Mouse (Mus musculus) kidney, adult 8-10 months (tissue): ENCODE measurements around the gene Myg1.
"Not testable (repeated sequence)": the region's sequence is repeated elsewhere in the genome, so short reads cannot be mapped to it uniquely, and the experiment has no call there.

ENCODE experiments used
- DNase-seq, 2 experiments: peaks; one replicate each; pipeline ENCODE4 v3.0.0; 2022

Myg1 gene

GRCm38 (mm10) chr15:102331610-102332015 is at the start of gene Myg1:
Gene Myg1, plus strand, starts transcription at chr15:102331709.
- peak; percentile 81 to 82 for DNase-seq

DNA sequence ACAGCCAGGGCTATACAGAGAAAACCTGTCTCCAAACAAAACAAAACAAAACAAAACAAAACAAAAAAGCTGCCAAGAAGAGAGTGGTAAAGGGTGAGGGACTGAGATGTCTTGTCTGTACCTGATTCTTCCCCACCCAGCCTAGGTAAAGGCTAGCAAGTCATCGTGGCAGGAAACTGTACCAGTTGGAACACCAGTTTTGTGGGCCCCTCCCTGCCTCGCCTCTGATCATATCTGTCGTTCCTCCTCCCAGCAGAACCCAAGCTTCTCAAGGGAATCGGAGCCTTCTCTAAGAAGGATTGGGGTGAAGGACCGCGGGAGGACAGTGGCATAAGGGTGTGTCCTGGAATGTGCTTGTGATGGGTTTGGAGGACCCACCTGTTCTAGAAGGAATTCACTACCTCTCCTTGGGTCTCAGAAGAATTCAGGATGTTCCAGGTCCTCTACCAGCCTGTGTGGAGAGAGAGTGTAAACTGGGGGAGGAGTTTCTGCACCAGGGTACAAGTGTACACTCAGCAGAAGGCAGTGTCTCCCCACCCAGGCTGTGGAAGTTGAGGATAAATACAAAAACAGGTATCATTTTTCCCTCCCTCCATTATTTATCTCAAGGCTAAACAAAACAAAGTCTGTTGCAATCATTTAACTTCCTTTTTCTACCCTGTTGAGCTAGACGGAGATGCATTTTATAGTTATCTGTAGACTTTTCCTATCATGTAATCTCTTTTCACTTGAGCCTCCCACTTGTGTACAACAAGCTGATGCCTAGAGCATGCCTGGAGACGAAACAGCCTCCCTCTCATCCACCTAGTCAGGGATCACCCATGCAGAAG is 48.8 kb upstream of the Myg1 start:
- DNase-seq, result no peak

DNA sequence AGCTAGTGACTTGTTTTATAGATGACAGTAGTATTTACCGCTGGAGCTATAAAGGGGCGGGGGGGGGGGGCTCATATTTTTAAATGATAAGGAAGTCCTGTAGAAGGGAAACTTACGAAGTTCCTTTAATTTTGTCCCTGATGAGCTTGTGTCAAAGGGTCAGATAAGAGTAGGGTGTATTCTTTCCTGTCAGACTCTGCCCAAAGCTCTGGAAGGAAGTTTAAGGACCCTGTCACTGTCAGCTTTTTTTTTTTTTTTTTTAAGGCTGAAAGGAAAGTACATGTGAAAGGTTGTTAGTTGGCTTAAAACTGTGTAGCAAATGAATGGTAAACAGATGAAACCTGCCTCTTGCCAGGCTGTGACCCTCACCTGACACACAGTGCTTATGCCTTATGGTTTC is 47.9 kb upstream of the Myg1 start:
- no peak for DNase-seq

GRCm38 (mm10) chr15:102287395-102287794 is 44.1 kb upstream of the Myg1 start:
- peak; percentile 26 to 27 for DNase-seq

- DNase-seq, result peak; percentile 92 to 95
Observed at GRCm38 (mm10) chr15:102295633-102296367, 35.7 kb upstream of the Myg1 start, which contains the start of gene Espl1. Gene Espl1, plus strand, starts transcription at chr15:102296266.

DNA sequence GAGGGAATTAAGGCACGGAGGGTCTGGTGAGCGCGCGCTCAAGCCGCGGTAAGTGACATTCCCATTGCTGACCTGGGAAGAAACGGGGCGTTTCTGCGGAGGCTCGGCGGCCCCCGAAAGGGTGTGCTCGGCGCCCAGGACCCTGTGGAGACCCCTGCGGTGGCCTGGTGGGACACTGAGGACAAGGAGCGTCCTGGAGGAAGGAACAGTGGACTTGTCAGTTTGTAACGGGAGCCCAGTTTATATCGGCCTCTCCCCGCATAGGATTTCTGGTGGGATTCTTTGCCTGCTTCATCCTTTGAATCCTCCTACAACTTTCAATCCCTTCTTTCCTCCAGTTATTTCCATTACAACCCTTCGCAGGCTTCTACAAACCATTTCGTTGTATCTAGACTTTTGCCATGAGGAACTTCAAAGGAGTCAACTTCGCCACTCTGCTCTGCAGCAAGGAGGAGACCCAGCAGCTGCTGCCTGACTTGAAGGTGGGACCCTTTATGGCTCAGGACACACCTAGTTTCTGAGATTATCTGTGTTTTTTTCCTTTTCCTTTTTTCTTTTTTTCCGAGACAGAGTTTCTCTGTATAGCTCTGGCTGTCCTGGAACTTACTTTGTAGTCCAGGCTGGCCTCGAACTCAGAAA is 35.0 kb upstream of the Myg1 start:
- DNase-seq, result no peak

DNA sequence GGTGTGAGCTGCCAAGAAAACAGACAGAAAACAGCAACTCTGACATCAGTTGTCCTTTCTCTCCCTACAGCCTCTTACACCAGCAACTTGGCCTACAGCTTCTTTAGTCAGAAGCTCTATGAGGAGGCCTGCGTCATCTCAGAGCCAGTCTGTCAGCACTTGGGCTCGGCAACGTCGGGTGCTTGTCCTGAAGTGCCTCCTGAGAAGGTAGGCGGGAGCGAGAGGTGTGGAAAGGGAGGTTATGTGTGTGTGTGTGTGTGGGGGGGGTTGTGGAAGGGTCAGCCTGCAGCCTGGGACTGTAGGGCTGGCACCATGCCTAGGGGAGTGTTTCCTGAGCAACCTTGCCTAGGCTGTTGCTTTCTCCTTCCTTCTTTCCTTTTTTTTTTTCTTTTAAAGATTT is 29.0 kb upstream of the Myg1 start:
- DNase-seq, result no peak

DNA sequence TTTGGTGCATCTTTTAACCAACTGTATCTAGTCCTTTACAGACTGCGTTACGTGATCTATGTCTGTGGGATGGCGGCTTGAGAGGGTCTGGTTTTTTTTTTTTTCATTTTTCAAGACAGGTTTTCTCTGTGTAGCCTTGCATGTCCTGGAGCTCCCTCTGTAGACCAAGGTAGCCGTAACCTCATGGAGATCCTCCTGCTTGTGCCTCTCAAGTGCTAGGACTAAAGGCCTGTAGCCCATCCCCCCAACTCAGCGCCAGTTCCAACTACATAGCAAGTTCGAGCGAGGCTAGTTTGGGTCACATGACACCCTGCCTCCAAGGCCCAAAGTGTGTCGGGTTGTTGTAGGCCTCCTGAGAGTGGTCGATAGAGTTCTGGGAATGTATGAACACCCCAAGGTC is 22.8 kb upstream of the Myg1 start:
- no peak for DNase-seq

- DNase-seq, result peak; percentile 32
Observed at GRCm38 (mm10) chr15:102310074-102310845, 21.2 kb upstream of the Myg1 start.

DNA sequence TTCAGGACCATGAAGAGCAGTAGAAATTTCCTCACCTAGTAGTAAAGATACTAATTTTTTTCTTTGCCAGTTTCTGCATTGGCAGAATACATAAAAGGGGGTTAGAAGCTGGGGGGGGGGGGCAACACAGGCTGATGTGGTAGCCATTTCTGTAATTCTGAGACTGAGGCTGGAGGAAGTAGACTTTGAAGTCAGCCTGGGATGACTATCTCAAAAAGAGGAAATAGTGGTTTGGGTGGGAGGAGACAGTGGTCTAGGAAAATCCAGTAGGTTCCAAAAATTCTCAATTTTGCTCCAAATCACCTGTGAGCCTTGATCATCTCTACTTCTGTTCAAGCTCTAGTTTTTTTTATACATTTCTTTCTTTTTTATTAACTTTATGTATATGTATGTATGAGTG is 20.0 kb upstream of the Myg1 start:
- DNase-seq, result no peak

- DNase-seq, result no peak
Observed at GRCm38 (mm10) chr15:102315292-102315691, 16.2 kb upstream of the Myg1 start.

DNA sequence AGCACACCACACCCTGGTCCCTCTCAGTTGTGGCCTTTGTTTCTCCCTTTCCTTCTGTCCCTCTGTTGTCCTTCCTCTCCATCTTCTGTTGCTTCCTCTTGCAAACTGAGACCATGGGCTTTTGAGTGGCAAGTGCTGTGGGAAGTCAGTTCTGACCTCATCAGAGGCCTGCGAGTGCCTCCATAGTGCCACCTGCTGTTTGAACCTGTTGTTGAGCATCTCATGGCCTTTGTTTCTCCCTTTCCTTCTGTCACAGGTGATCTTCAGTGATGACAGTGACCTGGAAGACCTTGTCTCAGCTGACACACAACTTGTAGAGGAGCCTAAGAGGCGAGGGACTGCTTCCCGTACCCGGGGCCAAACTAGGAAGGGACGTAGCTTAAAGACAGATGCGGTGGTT is 15.2 kb upstream of the Myg1 start:
- DNase-seq, result peak; percentile 43 to 75

- peak; percentile 25 to 33 for DNase-seq
Observed at GRCm38 (mm10) chr15:102324654-102325473, 6.6 kb upstream of the Myg1 start.

GRCm38 (mm10) chr15:102326022-102326576 is 5.4 kb upstream of the Myg1 start, which contains the start of gene Pfdn5:
Gene Pfdn5, plus strand, starts transcription at chr15:102326116.
- DNase-seq, result peak; percentile 81 to 89

GRCm38 (mm10) chr15:102326892-102327291 is 4.6 kb upstream of the Myg1 start:
- no peak for DNase-seq

DNA sequence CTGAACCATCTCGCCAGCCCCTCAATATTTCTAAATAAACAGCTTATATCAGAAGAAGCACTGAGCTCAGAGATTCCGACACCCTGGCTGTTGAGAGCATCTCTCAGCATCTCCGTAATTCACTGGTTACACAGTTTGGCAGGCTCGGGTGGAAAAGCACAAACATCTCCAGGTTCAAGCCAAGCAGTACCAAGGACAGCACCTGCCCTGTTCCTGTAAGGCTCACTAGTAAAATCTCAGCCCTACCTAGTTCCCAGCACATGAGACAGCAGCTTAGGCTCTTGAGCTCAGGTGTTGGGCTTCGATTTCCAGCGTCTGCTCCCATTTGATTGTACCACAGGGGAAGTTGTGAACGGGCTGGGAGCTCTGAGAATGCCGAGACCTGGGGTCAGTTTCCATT is 3.7 kb downstream of the Myg1 start:
- DNase-seq, result no peak

- DNase-seq, result not testable (repeated sequence)
Observed at GRCm38 (mm10) chr15:102335925-102336324, 4.4 kb downstream of the Myg1 start.

- peak; percentile 40 to 58 for DNase-seq
Observed at GRCm38 (mm10) chr15:102336946-102337345, 5.4 kb downstream of the Myg1 start.

GRCm38 (mm10) chr15:102339612-102340011 is 8.1 kb downstream of the Myg1 start:
- DNase-seq, result no peak

GRCm38 (mm10) chr15:102341580-102341979 is 10.1 kb downstream of the Myg1 start:
- DNase-seq, result peak; percentile 27 to 73

DNA sequence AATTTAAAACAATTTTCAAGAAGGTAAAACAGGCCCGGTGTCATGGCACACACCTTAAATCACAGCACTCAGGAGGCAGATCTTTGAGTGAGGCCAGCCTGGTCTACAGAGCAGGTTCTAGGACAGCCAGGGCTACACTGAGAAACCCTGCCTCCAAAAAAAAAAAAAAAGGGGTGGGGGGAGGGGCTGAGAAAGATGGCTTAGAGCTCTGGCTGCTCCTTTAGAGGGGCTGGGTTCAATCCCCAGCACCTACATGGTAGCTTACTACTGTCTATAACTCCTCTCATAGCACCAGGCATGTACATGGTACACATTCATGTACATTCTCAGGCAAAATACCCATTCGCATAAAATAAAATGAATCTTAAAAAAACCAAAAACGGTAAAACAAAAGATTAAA is 13.0 kb downstream of the Myg1 start:
- no peak for DNase-seq
